Mouse (Mus musculus): ENCODE results near the gene Cdip1. TPM values are rescaled to one million over a fixed set of nuclear protein-coding genes. Genes with fewer than 3 reads are reported as not detected.

Cdip1 gene
- polyA plus RNA-seq, 1 experiment from 2014 or later = 81.1 TPM

- Histone ChIP-seq H3K4me2 (ENCODE audit: low read length) (no peak overlapping the region), H3K9me3 (replicated peaks; ENCODE audit: low read length) (no peaks in the 10 kb centered on the region), H3K9ac (ENCODE audit: low read depth, low read length) (no peak overlapping the region), H3K4me1 (replicated peaks; ENCODE audit: insufficient read depth, low read length) (no peaks in the 10 kb centered on the region), H3K27ac (no peak overlapping the region), H3K27me3 (ENCODE audit: insufficient read depth, low read length) (no peaks in the 10 kb centered on the region), H3K4me3 (replicated peaks; ENCODE audit: low read depth, low read length) (no peak overlapping the region), H3K36me3 (ENCODE audit: insufficient read depth, low read length) (0 out of 2 replicates have a peak, but pooled peaks cover 13% of the 10 kb centered on the region)
- DNase-seq (ENCODE audit: low spot score) (no peak), ATAC-seq (replicated peaks; ENCODE audit: low FRiP score, low read depth) (no peak)
- no peak for TF ChIP-seq CTCF (IDR thresholded peaks at IDR 0.05; ENCODE audit: low read depth)
- WGBS = 90% methylated on average over 17 of the region's 17 CpGs
Observed at GRCm38 (mm10) chr16:4713861-4714710, 76.0 kb downstream of the Cdip1 start.

- ATAC-seq (replicated peaks; ENCODE audit: low FRiP score, low read depth) (no peak), DNase-seq (ENCODE audit: low spot score) (no peak)
- Histone ChIP-seq H3K4me2 (ENCODE audit: low read length) (no peak overlapping the region), H3K9me3 (replicated peaks; ENCODE audit: low read length) (no peaks in the 10 kb centered on the region), H3K36me3 (ENCODE audit: insufficient read depth, low read length) (peaks cover 30% of the 10 kb centered on the region), H3K4me3 (replicated peaks; ENCODE audit: low read depth, low read length) (no peak overlapping the region), H3K9ac (ENCODE audit: low read depth, low read length) (no peak overlapping the region), H3K4me1 (replicated peaks; ENCODE audit: insufficient read depth, low read length) (no peaks in the 10 kb centered on the region), H3K27me3 (ENCODE audit: insufficient read depth, low read length) (no peaks in the 10 kb centered on the region), H3K27ac (no peak overlapping the region)
- no peak for TF ChIP-seq CTCF (IDR thresholded peaks at IDR 0.05; ENCODE audit: low read depth)
- WGBS = 93% methylated on average over 4 of the region's 4 CpGs
Observed at GRCm38 (mm10) chr16:4711173-4711572, 78.9 kb downstream of the Cdip1 start.

- Histone ChIP-seq H3K4me3 (replicated peaks; ENCODE audit: low read depth, low read length) (no peak overlapping the region), H3K9me3 (replicated peaks; ENCODE audit: low read length) (no peaks in the 10 kb centered on the region), H3K4me2 (ENCODE audit: low read length) (no peak overlapping the region), H3K4me1 (replicated peaks; ENCODE audit: insufficient read depth, low read length) (no peaks in the 10 kb centered on the region), H3K36me3 (ENCODE audit: insufficient read depth, low read length) (peaks cover 64% of the 10 kb centered on the region), H3K27me3 (ENCODE audit: insufficient read depth, low read length) (no peaks in the 10 kb centered on the region), H3K27ac (no peak overlapping the region), H3K9ac (ENCODE audit: low read depth, low read length) (no peak overlapping the region)
- no peak for TF ChIP-seq CTCF (IDR thresholded peaks at IDR 0.05; ENCODE audit: low read depth)
- WGBS = 59% methylated on average over 4 of the region's 4 CpGs
- ATAC-seq (replicated peaks; ENCODE audit: low FRiP score, low read depth) = no peak
- DNase-seq (ENCODE audit: low spot score) = no peak
Observed at GRCm38 (mm10) chr16:4705541-4705940, 84.6 kb downstream of the Cdip1 start.

DNA sequence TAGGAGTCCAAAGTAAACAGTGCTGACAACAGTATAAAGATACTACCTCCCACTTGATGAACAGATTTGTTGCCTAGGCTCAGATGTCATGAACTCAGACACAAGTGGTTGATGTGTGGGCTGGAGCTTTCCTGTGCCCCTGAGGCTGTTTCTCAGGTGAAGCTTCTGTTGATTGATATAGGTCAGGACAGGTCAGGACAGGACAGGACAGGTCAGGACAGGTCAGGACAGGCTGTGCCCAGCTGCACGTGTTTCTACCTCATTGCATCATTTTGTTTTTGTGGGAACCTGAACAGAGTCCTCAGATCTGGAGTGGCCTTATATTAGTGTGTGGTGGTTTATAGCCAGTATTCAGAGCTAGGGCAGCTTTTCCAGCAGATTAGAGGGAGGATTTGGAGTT is 87.4 kb downstream of the Cdip1 start:
- 37% methylated on average over 1 of the region's 1 CpGs for WGBS
- no peak for TF ChIP-seq CTCF (IDR thresholded peaks at IDR 0.05; ENCODE audit: low read depth)
- no peaks in the 10 kb centered on the region for H3K9me3 ChIP-seq (replicated peaks; ENCODE audit: low read length)
- H3K27ac ChIP-seq = no peak overlapping the region
- DNase-seq (ENCODE audit: low spot score) (no peak), ATAC-seq (replicated peaks; ENCODE audit: low FRiP score, low read depth) (no peak)
- H3K36me3 ChIP-seq (ENCODE audit: insufficient read depth, low read length) = peaks cover 61% of the 10 kb centered on the region
- H3K4me3 ChIP-seq (replicated peaks; ENCODE audit: low read depth, low read length) = no peak overlapping the region
- no peaks in the 10 kb centered on the region for H3K4me1 ChIP-seq (replicated peaks; ENCODE audit: insufficient read depth, low read length)
- no peak overlapping the region for H3K9ac ChIP-seq (ENCODE audit: low read depth, low read length)
- no peak overlapping the region for H3K4me2 ChIP-seq (ENCODE audit: low read length)
- H3K27me3 ChIP-seq (ENCODE audit: insufficient read depth, low read length) = no peaks in the 10 kb centered on the region

DNA sequence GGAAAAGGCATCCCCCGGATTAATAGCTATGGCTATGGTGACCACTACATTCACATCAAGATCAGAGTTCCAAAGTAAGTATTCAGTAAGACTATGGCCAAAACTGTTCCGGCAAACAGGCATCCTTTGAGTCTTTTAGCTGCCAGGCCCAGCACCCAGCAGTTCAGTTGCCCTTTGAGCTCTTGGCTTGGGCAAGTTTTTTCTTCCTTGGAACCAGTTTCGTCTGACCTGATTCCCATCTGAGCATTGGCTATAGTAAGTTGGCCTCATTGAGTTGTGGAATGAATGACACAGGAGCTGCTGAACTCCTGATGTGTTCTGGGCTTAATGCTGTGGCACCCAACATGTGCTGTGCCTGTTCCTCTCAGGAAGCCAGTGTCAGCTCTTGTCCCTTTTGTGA is 88.9 kb downstream of the Cdip1 start:
- no peak overlapping the region for H3K27ac ChIP-seq
- no peaks in the 10 kb centered on the region for H3K9me3 ChIP-seq (replicated peaks; ENCODE audit: low read length)
- DNase-seq (ENCODE audit: low spot score) (no peak), ATAC-seq (replicated peaks; ENCODE audit: low FRiP score, low read depth) (no peak)
- H3K4me1 ChIP-seq (replicated peaks; ENCODE audit: insufficient read depth, low read length) = no peaks in the 10 kb centered on the region
- H3K4me2 ChIP-seq (ENCODE audit: low read length) = no peak overlapping the region
- no peak for TF ChIP-seq CTCF (IDR thresholded peaks at IDR 0.05; ENCODE audit: low read depth)
- H3K9ac ChIP-seq (ENCODE audit: low read depth, low read length) = no peak overlapping the region
- WGBS = 92% methylated on average over 3 of the region's 3 CpGs
- no peaks in the 10 kb centered on the region for H3K27me3 ChIP-seq (ENCODE audit: insufficient read depth, low read length)
- H3K4me3 ChIP-seq (replicated peaks; ENCODE audit: low read depth, low read length) = no peak overlapping the region
- H3K36me3 ChIP-seq (ENCODE audit: insufficient read depth, low read length) = peaks cover 64% of the 10 kb centered on the region

Other genes with a start within 250 kb of the Cdip1 start
- 8.5 and 11.6 TPM in 2 replicates for gene Srl, start 248.5 kb downstream of the Cdip1 start, polyA plus RNA-seq (2015; fragmentation: Nextera tagmentation; extraction: Ambion mirVana)
- gene Tfap4, start 230.4 kb downstream of the Cdip1 start, polyA plus RNA-seq (2015; fragmentation: Nextera tagmentation; extraction: Ambion mirVana) = 17.2 and 19.6 TPM in 2 replicates
- 74.6 and 78.8 TPM in 2 replicates for gene Glis2, start 195.6 kb downstream of the Cdip1 start, polyA plus RNA-seq (2015; fragmentation: Nextera tagmentation; extraction: Ambion mirVana)
- 105 and 106 TPM in 2 replicates for gene Pam16, start 165.3 kb downstream of the Cdip1 start, polyA plus RNA-seq (2015; fragmentation: Nextera tagmentation; extraction: Ambion mirVana)
- 20.4 and 21.1 TPM in 2 replicates for gene Vasn, start 150.4 kb downstream of the Cdip1 start, polyA plus RNA-seq (2015; fragmentation: Nextera tagmentation; extraction: Ambion mirVana)
- 87.8 and 89.3 TPM in 2 replicates for gene Dnaja3, start 150.3 kb downstream of the Cdip1 start, polyA plus RNA-seq (2015; fragmentation: Nextera tagmentation; extraction: Ambion mirVana)
- 13.1 and 16.8 TPM in 2 replicates for gene Coro7, start 110.5 kb downstream of the Cdip1 start, polyA plus RNA-seq (2015; fragmentation: Nextera tagmentation; extraction: Ambion mirVana)
- gene Nmral1, start 70.9 kb downstream of the Cdip1 start, polyA plus RNA-seq (2015; fragmentation: Nextera tagmentation; extraction: Ambion mirVana) = 47.9 and 56.2 TPM in 2 replicates
- gene Hmox2, start 63.9 kb downstream of the Cdip1 start, polyA plus RNA-seq (2015; fragmentation: Nextera tagmentation; extraction: Ambion mirVana) = 102 and 107 TPM in 2 replicates
- 0.14 TPM in 1 of 2 replicates, not detected in the other for gene 4930562C15Rik, start 45.1 kb upstream of the Cdip1 start, polyA plus RNA-seq (2015; fragmentation: Nextera tagmentation; extraction: Ambion mirVana)
- gene Ubald1, start 90.0 kb upstream of the Cdip1 start, polyA plus RNA-seq (2015; fragmentation: Nextera tagmentation; extraction: Ambion mirVana) = 39.4 and 41.5 TPM in 2 replicates
- gene Mgrn1, start 96.0 kb upstream of the Cdip1 start, polyA plus RNA-seq (2015; fragmentation: Nextera tagmentation; extraction: Ambion mirVana) = 85.9 and 99.0 TPM in 2 replicates
- gene Nudt16l1, start 148.5 kb upstream of the Cdip1 start, polyA plus RNA-seq (2015; fragmentation: Nextera tagmentation; extraction: Ambion mirVana) = 152 and 161 TPM in 2 replicates
- gene Anks3, start 173.9 kb upstream of the Cdip1 start, polyA plus RNA-seq (2015; fragmentation: Nextera tagmentation; extraction: Ambion mirVana) = 54.1 and 55.9 TPM in 2 replicates
- not detected in 2 replicates for gene Sept12, start 207.6 kb upstream of the Cdip1 start, polyA plus RNA-seq (2015; fragmentation: Nextera tagmentation; extraction: Ambion mirVana)
- gene Smim22, start 217.0 kb upstream of the Cdip1 start, polyA plus RNA-seq (2015; fragmentation: Nextera tagmentation; extraction: Ambion mirVana) = 30.9 and 38.3 TPM in 2 replicates
- 90.7 and 106 TPM in 2 replicates for gene Rogdi, start 223.3 kb upstream of the Cdip1 start, polyA plus RNA-seq (2015; fragmentation: Nextera tagmentation; extraction: Ambion mirVana)

Measured in kidney, postnatal 0 days (tissue).